Mouse (Mus musculus) liver, embryonic 16.5 days (tissue): ENCODE data around the gene Atp8b5. TPM values are rescaled to one million over a fixed set of nuclear protein-coding genes. Genes with fewer than 3 reads are reported as not detected.
A peak's percentile ranks its signal among the peaks of the same experiment; 100 is the strongest.

Experiments used
- ATAC-seq: fragments of 200-750 bp; cut with Nextera tagmentation; 2 replicates; pipeline ENCODE4 v1.8.0; 2017; ENCODE audit warnings: low read depth, mild to moderate bottlenecking, moderate number of reproducible peaks, moderate library complexity
- H3K27ac ChIP-seq: fragments of 300-500 bp; sonication (generic); 2 replicates; pipeline ENCODE4 v1.5.1; 2014; ENCODE audit warnings: mild to moderate bottlenecking, low read length
- H3K27me3 ChIP-seq: fragments of 300-500 bp; sonication (generic); 2 replicates; pipeline ENCODE4 v1.6.1; 2014; ENCODE audit warnings: low read depth, low read length, mixed read lengths; ENCODE audit not compliant: control insufficient read depth, insufficient read depth
- H3K36me3 ChIP-seq: fragments of 300-500 bp; sonication (generic); 2 replicates; pipeline ENCODE4 v1.6.1; 2014; ENCODE audit warnings: mild to moderate bottlenecking; ENCODE audit not compliant: control insufficient read depth, insufficient read depth
- H3K4me1 ChIP-seq: fragments of 300-500 bp; sonication (generic); 2 replicates; pipeline ENCODE4 v1.6.1; 2014; ENCODE audit warnings: low read depth, low read length, mixed read lengths; ENCODE audit not compliant: control insufficient read depth
- H3K4me2 ChIP-seq: fragments of 300-500 bp; sonication (generic); 2 replicates; pipeline ENCODE4 v1.6.1; 2014; ENCODE audit warnings: low read depth, low read length, mixed read lengths
- H3K4me3 ChIP-seq: fragments of 300-500 bp; sonication (generic); 2 replicates; pipeline ENCODE4 v1.5.1; 2014; ENCODE audit warnings: low read depth, mild to moderate bottlenecking, low read length
- H3K9ac ChIP-seq: fragments of 300-500 bp; sonication (generic); 2 replicates; pipeline ENCODE4 v1.6.1; 2014; ENCODE audit warnings: low read depth, low read length
- H3K9me3 ChIP-seq: fragments of 300-500 bp; sonication (generic); replicated peaks from 2 replicates; pipeline ENCODE4 v1.6.1; 2016; ENCODE audit warnings: low read length; ENCODE audit not compliant: control insufficient read depth
- WGBS: fragments of 180-500 bp; shearing (Covaris S2); extraction: QIAGEN DNeasy Blood & Tissue Kit; methylation state at CpG from one replicate; pipeline ENCODE4 v1.1.7; 2014; ENCODE audit not compliant: insufficient replicate concordance; 5-methylcytosine and 5-hydroxymethylcytosine counted together
- polyA plus RNA-seq: library from polyadenylated mRNA; unstranded; fragments of >200 nt; fragmentation: Nextera tagmentation; extraction: Ambion mirVana; gene quantifications from 2 replicates; pipeline ENCODE4 v1.2.1, GENCODE M21; 2015

The Atp8b5 gene
- polyA plus RNA-seq, 1 experiment from 2014 or later, result 0.09 TPM

DNA sequence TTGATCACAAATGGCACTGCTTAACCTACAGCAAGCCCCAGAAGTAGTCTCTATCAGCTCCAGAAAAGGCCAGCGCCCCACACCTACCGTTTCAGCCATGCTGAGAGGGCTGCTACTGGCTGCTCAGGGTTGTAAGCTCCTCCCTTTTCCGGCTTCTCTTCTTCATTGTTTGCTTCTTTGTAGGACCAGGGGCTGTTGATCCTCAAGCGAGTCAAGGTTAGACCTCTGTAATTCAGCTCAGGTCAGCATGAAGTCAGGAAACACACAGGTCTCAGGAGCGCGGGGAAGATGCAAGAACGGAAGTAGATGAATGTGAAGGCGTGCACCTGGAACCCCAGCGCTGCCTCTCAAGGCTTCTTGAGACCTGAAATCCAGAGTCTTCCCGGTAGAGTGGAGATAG, 137.7 kb downstream of the Atp8b5 start:
- H3K36me3 ChIP-seq, result no peaks in the 10 kb centered on the region
- 73% methylated on average over 10 of the region's 10 CpGs for WGBS
- peaks cover 7% of the 10 kb centered on the region for H3K27me3 ChIP-seq
- H3K27ac ChIP-seq, result no peak overlapping the region
- no peaks in the 10 kb centered on the region for H3K4me1 ChIP-seq
- H3K9ac ChIP-seq, result no peak overlapping the region
- H3K9me3 ChIP-seq, result no peaks in the 10 kb centered on the region
- H3K4me2 ChIP-seq, result no peak overlapping the region
- no peak overlapping the region for H3K4me3 ChIP-seq
- no peak for ATAC-seq

DNA sequence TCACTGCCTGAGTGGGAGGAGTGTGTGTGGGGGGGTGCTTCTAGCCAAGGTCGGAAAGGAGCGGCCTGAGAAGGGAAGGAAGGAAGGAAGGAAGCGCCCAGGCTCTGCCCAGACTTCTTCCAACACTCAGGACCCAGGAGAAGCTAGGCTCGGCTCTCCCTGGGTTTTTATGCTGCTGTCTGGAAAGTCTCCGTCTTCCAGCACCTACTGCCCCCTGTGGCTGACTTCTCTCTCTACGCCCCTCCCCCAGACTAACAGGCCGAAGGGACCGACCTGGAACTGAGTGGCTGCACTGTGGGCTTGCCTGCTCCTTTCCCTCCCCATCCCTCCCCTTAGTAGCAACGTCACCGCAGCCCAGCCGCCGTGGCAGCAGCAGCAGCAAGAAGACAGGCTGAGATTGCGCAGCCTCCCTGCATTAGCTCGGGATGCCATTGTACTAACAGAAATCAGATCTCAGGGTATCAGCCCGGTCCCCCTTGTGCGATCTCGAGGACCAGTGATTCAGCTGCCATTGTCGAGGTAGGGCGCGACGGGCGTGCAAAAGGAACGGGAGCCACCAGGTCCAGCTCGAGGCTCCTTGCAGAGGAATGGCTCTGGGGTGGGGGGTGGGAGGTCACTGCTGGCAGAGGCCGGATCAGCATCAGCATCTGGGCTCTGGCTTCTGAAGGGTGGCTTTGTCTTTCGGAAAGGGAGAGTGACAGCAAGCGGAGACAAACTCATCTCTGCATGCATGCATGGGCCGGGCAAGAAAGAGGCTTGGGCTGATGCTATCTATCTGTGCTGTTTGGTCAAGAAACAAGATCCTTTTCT, 139.4 kb downstream of the Atp8b5 start:
- Histone ChIP-seq H3K4me1 (no peaks in the 10 kb centered on the region), H3K9me3 (no peaks in the 10 kb centered on the region), H3K27ac (no peak overlapping the region), H3K36me3 (no peaks in the 10 kb centered on the region), H3K27me3 (peaks cover 7% of the 10 kb centered on the region), H3K9ac (no peak overlapping the region), H3K4me2 (peak overlapping the region; percentile 17; the same call in 1 of the 2 replicates), H3K4me3 (peak overlapping the region; percentile 6; the same call in 1 of the 2 replicates)
- peak; percentile 77 for ATAC-seq
- WGBS, result 4% methylated on average over 28 of the region's 28 CpGs

DNA sequence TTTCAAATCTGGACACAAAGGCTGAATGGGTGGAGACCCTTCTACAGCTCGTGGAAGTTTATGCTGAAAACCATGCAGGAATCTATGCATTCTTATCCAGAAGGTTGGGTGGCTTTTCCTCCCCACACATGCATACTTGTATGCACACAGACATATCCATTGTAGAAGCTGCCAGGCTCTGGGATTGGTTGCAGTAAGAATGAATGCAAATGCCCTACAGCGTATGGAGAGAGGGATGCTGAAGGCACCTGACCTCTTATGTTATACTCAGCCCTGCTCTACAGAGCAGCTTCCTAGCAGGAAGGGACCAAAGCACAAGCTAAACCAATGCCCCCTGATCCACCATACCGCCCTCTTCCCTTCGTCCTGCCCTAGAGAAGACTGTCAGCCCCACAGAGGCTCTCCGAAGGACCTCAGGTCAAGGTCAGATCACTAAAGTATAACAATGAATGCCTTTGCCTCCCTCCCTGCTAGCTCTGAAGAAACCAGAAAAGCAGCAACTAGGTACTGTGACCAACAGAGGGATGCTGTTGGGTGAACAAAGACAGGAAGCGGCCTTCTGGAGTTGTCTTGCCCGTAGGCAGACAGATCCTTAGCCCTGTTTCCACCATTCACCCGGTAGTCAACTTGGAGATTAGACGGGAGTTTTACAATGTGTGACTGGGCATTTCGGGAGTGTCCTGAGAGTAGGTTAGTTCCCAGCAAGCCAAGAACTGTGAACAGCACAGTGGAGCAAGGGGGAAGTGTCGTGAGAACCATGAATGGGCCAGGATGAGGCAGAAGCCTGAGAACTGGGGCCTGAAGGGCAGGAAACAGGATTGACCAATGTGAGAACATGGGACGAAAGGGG, 140.3 kb downstream of the Atp8b5 start:
- H3K4me2 ChIP-seq, result peak overlapping the region; percentile 17; the same call in 1 of the 2 replicates
- no peak overlapping the region for H3K4me3 ChIP-seq
- H3K9me3 ChIP-seq, result no peaks in the 10 kb centered on the region
- H3K9ac ChIP-seq, result no peak overlapping the region
- ATAC-seq, result no peak
- 58% methylated on average over 12 of the region's 12 CpGs for WGBS
- no peaks in the 10 kb centered on the region for H3K36me3 ChIP-seq
- H3K27ac ChIP-seq, result no peak overlapping the region
- H3K4me1 ChIP-seq, result no peaks in the 10 kb centered on the region
- peaks cover 7% of the 10 kb centered on the region for H3K27me3 ChIP-seq

DNA sequence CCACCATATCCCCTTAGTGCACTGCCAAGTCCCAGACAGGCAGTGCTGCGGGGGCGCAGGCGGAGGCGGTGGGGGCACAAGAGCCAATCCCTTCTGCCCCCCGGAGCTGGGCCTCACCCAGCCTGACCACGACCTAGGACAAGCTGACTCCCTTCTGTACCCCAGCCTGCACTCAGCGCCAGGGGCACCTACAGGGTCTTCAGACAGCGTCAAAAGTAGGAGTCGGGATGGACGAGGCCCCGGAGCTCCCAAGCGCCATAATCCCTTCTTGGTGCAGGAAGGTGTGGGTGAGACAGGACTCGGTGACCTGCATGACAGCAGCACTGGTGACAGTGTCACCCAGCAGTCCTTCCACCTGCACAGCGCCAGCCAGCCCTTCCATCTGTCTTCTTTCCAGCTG, 147.8 kb downstream of the Atp8b5 start:
- H3K27me3 ChIP-seq, result no peaks in the 10 kb centered on the region
- WGBS, result 77% methylated on average over 14 of the region's 14 CpGs
- no peaks in the 10 kb centered on the region for H3K9me3 ChIP-seq
- H3K4me1 ChIP-seq, result no peaks in the 10 kb centered on the region
- H3K4me2 ChIP-seq, result no peak overlapping the region
- no peak overlapping the region for H3K4me3 ChIP-seq
- ATAC-seq, result no peak
- H3K9ac ChIP-seq, result no peak overlapping the region
- no peak overlapping the region for H3K27ac ChIP-seq
- H3K36me3 ChIP-seq, result no peaks in the 10 kb centered on the region; the same call in none of the 2 replicates

DNA sequence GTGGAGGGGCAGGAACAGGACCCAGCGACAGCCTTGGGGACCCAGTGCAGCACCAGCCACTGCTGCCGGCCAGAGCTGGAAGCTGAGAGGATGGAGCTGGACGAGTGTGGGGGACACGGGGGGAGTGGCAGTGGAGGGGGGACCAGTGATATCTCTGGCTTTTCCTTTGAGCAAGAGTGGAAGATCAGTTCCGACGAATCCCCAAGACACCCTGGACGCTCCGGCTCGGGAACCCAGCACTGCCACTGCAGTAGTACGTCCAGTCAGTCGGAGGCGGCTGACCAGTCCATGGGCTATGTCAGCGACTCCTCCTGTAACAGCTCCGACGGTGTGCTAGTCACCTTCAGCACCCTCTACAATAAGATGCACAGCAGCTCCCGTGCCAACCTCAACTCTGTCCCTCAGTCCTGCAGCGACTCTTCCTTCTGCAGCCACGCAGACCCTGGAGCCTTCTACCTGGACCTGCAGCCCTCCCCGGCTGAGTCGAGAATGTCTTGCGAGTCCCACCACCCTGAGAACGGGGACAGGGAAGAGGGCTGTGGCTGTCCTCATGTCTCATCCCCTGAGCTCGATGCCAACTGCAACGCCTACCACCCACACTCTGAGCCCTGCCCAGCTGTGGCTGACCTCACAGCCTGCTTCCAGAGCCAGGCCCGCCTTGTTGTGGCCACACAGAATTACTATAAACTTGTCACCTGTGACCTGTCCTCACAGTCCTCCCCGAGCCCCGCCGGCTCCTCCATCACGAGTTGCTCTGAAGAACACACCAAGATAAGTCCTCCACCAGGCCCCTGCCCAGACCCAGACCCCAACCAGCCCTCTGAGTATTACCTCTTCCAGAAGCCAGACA, 148.5 kb downstream of the Atp8b5 start:
- Histone ChIP-seq H3K27me3 (no peaks in the 10 kb centered on the region), H3K9me3 (no peaks in the 10 kb centered on the region), H3K9ac (no peak overlapping the region), H3K4me2 (no peak overlapping the region), H3K36me3 (no peaks in the 10 kb centered on the region; the same call in none of the 2 replicates), H3K27ac (no peak overlapping the region), H3K4me1 (no peaks in the 10 kb centered on the region), H3K4me3 (no peak overlapping the region)
- 78% methylated on average over 29 of the region's 29 CpGs for WGBS
- ATAC-seq, result no peak

DNA sequence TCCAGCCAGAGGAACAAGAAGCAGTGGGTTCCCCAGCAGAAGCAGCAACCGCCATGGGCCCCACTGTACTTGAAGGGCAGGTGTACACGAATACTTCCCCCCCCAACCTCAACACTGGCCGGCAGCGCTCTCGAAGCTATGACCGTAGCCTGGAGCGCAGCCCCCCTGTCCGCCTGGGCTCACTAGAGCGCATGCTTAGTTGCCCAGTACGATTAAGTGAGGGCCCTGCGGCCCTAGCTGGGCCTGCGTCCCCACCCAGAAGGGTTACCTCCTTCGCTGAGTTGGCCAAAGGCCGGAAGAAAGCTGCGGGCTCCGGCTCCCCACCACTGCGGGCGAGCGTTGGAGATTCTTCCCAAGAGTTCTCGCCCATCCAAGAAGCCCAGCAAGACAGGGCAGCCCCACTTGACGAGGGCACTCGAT, 149.1 kb downstream of the Atp8b5 start:
- H3K27me3 ChIP-seq, result no peaks in the 10 kb centered on the region
- no peak overlapping the region for H3K27ac ChIP-seq
- no peaks in the 10 kb centered on the region; the same call in none of the 2 replicates for H3K36me3 ChIP-seq
- no peak overlapping the region for H3K4me2 ChIP-seq
- WGBS, result 82% methylated on average over 22 of the region's 22 CpGs
- ATAC-seq, result no peak
- no peak overlapping the region for H3K9ac ChIP-seq
- H3K9me3 ChIP-seq, result no peaks in the 10 kb centered on the region
- H3K4me3 ChIP-seq, result no peak overlapping the region
- no peaks in the 10 kb centered on the region for H3K4me1 ChIP-seq

DNA sequence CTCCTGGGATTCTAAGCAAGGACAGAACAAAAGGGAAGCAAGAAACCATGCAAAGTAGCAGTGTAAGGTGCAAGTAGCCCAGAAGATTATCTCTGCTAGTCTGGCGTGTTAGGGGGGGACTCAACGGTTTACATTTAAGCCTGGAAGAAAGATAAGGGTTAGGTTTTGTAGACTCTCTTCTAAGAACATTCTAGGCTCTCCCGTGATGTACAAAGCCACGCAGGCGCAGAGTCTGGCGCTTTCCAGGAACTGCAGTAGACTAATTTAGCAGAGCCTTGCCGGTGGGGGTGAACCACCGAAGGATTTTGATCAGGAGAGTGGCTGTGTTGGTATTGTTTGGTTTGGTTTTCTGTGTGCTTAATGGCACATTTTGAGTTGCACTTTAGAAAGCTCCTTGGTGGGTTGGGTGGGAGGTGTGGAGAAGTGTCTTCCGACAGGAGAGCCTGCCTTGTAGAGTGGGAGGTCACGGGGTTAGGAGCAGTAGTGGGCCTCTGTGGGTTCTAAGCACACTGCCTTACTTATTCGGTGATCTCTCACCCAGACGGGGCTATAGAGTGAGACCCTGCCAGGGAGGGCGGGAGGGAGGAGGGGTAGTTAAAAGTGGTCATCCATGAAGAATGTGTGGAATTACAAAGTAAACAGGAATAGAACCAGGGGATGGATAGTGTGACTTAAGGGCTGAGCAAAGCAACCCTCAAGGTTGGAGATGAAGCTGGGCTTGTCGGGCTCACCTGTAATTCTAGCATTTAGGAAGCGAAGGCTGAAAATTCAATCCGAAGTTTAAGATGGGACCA, 150.5 kb downstream of the Atp8b5 start:
- H3K36me3 ChIP-seq, result no peaks in the 10 kb centered on the region; the same call in none of the 2 replicates
- peak; percentile 39; the same call in 1 of the 2 replicates for ATAC-seq
- H3K27ac ChIP-seq, result no peak overlapping the region
- no peak overlapping the region for H3K4me2 ChIP-seq
- no peak overlapping the region for H3K4me3 ChIP-seq
- H3K9ac ChIP-seq, result no peak overlapping the region
- no peaks in the 10 kb centered on the region for H3K27me3 ChIP-seq
- 45% methylated on average over 16 of the region's 16 CpGs for WGBS
- no peaks in the 10 kb centered on the region for H3K4me1 ChIP-seq
- no peaks in the 10 kb centered on the region for H3K9me3 ChIP-seq

DNA sequence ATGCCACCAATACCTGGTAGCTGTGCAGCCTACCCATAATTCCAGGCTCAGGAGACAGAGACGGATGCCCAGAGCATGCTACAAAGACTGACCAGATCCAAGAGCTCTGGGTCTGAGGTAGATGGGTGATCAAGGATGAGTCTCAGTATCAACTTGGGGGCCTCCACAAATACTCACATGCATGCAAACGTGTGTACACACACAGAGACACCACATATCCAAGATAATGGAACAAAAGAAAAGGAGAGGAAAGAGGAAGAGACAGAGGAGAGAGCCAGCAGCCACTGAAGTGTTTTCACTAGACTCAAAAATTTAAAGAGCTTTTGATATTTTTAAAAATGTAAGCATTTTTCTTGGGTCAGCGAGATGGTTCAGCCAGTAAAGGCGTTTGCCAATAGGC, 151.5 kb downstream of the Atp8b5 start:
- Histone ChIP-seq H3K4me2 (no peak overlapping the region), H3K27ac (no peak overlapping the region), H3K9me3 (no peaks in the 10 kb centered on the region), H3K9ac (no peak overlapping the region), H3K4me3 (no peak overlapping the region), H3K36me3 (no peaks in the 10 kb centered on the region; the same call in none of the 2 replicates), H3K27me3 (no peaks in the 10 kb centered on the region), H3K4me1 (no peaks in the 10 kb centered on the region)
- ATAC-seq, result no peak
- 56% methylated on average over 4 of the region's 4 CpGs for WGBS
